Mouse (Mus musculus) forebrain, embryonic 12.5 days (tissue): Measurements from ENCODE around the gene Cytip. TPM values are rescaled to one million over a fixed set of nuclear protein-coding genes. Genes with fewer than 3 reads are reported as not detected.
"Not testable (repeated sequence)": the region's sequence is repeated elsewhere in the genome, so short reads cannot be mapped to it uniquely, and the experiment has no call there.

ENCODE experiments used
- ATAC-seq: fragments of 200-750 bp; cut with Nextera tagmentation; 2 replicates; pipeline ENCODE4 v1.8.0; 2017; ENCODE audit warnings: moderate TSS enrichment; ENCODE audit not compliant: low FRiP score
- H3K27ac ChIP-seq: fragments of 300-500 bp; sonication (generic); 2 replicates; pipeline ENCODE4 v1.5.1; 2016; ENCODE audit warnings: mild to moderate bottlenecking
- H3K27me3 ChIP-seq: fragments of 300-500 bp; sonication (generic); 2 replicates; pipeline ENCODE4 v1.6.1; 2016; ENCODE audit warnings: mild to moderate bottlenecking
- H3K36me3 ChIP-seq: fragments of 300-500 bp; sonication (generic); replicated peaks from 2 replicates; pipeline ENCODE4 v1.6.1; 2016; ENCODE audit warnings: mild to moderate bottlenecking
- H3K4me1 ChIP-seq: fragments of 300-500 bp; sonication (generic); 2 replicates; pipeline ENCODE4 v1.6.1; 2016
- H3K4me2 ChIP-seq: fragments of 300-500 bp; sonication (generic); 2 replicates; pipeline ENCODE4 v1.6.1; 2016; ENCODE audit warnings: mild to moderate bottlenecking, moderate library complexity
- H3K4me3 ChIP-seq: fragments of 300-500 bp; sonication (generic); replicated peaks from 2 replicates; pipeline ENCODE4 v1.5.1; 2016; ENCODE audit warnings: mild to moderate bottlenecking
- H3K9ac ChIP-seq: fragments of 300-500 bp; sonication (generic); 2 replicates; pipeline ENCODE4 v1.6.1; 2016; ENCODE audit warnings: mild to moderate bottlenecking
- H3K9me3 ChIP-seq: fragments of 300-500 bp; sonication (generic); 2 replicates; pipeline ENCODE4 v1.6.1; 2016
- WGBS: fragments of 180-500 bp; shearing (Covaris S2); methylation state at CpG from one replicate; pipeline ENCODE4 v1.1.7; 2016; 5-methylcytosine and 5-hydroxymethylcytosine counted together
- polyA plus RNA-seq: library from polyadenylated mRNA; unstranded; fragments of >200 nt; fragmentation: Nextera tagmentation; extraction: Ambion mirVana; gene quantifications from 2 replicates; pipeline ENCODE4 v1.2.1, GENCODE M21; 2016

The Cytip gene
- polyA plus RNA-seq, 1 experiment from 2014 or later = 0.14 TPM

GRCm38 (mm10) chr2:58138611-58139010, 56.7 kb downstream of the Cytip start:
- WGBS = 90% methylated on average over 5 of the region's 5 CpGs
- Histone ChIP-seq H3K9me3 (no peaks in the 10 kb centered on the region), H3K4me3 (no peak overlapping the region), H3K4me2 (no peak overlapping the region), H3K4me1 (no peaks in the 10 kb centered on the region), H3K36me3 (no peaks in the 10 kb centered on the region), H3K27ac (no peak overlapping the region), H3K9ac (no peak overlapping the region), H3K27me3 (no peaks in the 10 kb centered on the region)
- no peak for ATAC-seq

- Histone ChIP-seq H3K27me3 (no peaks in the 10 kb centered on the region), H3K36me3 (no peaks in the 10 kb centered on the region), H3K9ac (no peak overlapping the region), H3K4me3 (no peak overlapping the region), H3K4me2 (no peak overlapping the region), H3K9me3 (no peaks in the 10 kb centered on the region), H3K27ac (no peak overlapping the region), H3K4me1 (no peaks in the 10 kb centered on the region)
- WGBS = 90% methylated on average over 7 of the region's 7 CpGs
- ATAC-seq = no peak
Measured at GRCm38 (mm10) chr2:58137676-58138075, 57.7 kb downstream of the Cytip start.

- no peaks in the 10 kb centered on the region for H3K27me3 ChIP-seq
- no peaks in the 10 kb centered on the region for H3K4me1 ChIP-seq
- ATAC-seq = no peak
- WGBS = 92% methylated on average over 4 of the region's 4 CpGs
- no peak overlapping the region for H3K27ac ChIP-seq
- no peak overlapping the region for H3K4me3 ChIP-seq
- H3K9me3 ChIP-seq = no peaks in the 10 kb centered on the region
- H3K36me3 ChIP-seq = no peaks in the 10 kb centered on the region
- no peak overlapping the region for H3K4me2 ChIP-seq
- no peak overlapping the region for H3K9ac ChIP-seq
Measured at GRCm38 (mm10) chr2:58136526-58136925, 58.8 kb downstream of the Cytip start.

- H3K4me3 ChIP-seq = no peak overlapping the region
- 88% methylated on average over 2 of the region's 2 CpGs for WGBS
- no peak for ATAC-seq
- no peak overlapping the region for H3K4me2 ChIP-seq
- no peaks in the 10 kb centered on the region for H3K4me1 ChIP-seq
- H3K9me3 ChIP-seq = no peaks in the 10 kb centered on the region
- no peaks in the 10 kb centered on the region for H3K36me3 ChIP-seq
- H3K27ac ChIP-seq = no peak overlapping the region
- no peaks in the 10 kb centered on the region for H3K27me3 ChIP-seq
- H3K9ac ChIP-seq = no peak overlapping the region
Measured at GRCm38 (mm10) chr2:58135061-58135463, 60.3 kb downstream of the Cytip start.

GRCm38 (mm10) chr2:58132597-58132996, 62.7 kb downstream of the Cytip start:
- H3K4me1 ChIP-seq = no peaks in the 10 kb centered on the region
- no peaks in the 10 kb centered on the region for H3K36me3 ChIP-seq
- no peak overlapping the region for H3K4me3 ChIP-seq
- WGBS = 73% methylated on average over 2 of the region's 2 CpGs
- no peak overlapping the region for H3K4me2 ChIP-seq
- no peak overlapping the region for H3K27ac ChIP-seq
- peak; percentile 23; the same call in 1 of the 2 replicates for ATAC-seq
- no peaks in the 10 kb centered on the region for H3K27me3 ChIP-seq
- no peaks in the 10 kb centered on the region for H3K9me3 ChIP-seq
- no peak overlapping the region for H3K9ac ChIP-seq

GRCm38 (mm10) chr2:58129903-58130302, 65.4 kb downstream of the Cytip start:
- Histone ChIP-seq H3K27me3 (no peaks in the 10 kb centered on the region), H3K4me3 (no peak overlapping the region), H3K4me1 (no peaks in the 10 kb centered on the region), H3K27ac (no peak overlapping the region), H3K9me3 (no peaks in the 10 kb centered on the region), H3K36me3 (no peaks in the 10 kb centered on the region), H3K4me2 (no peak overlapping the region), H3K9ac (no peak overlapping the region)
- ATAC-seq = no peak
- WGBS = 87% methylated on average over 5 of the region's 5 CpGs

- Histone ChIP-seq H3K9me3 (no peaks in the 10 kb centered on the region), H3K9ac (no peak overlapping the region), H3K4me1 (no peaks in the 10 kb centered on the region), H3K27ac (no peak overlapping the region), H3K27me3 (no peaks in the 10 kb centered on the region), H3K36me3 (no peaks in the 10 kb centered on the region), H3K4me3 (no peak overlapping the region), H3K4me2 (no peak overlapping the region)
- no peak for ATAC-seq
- WGBS = 76% methylated on average over 4 of the region's 4 CpGs
Measured at GRCm38 (mm10) chr2:58111105-58111504, 84.2 kb downstream of the Cytip start.

- WGBS = 89% methylated on average over 12 of the region's 16 CpGs
- H3K9me3 ChIP-seq, H3K27ac ChIP-seq, H3K4me1 ChIP-seq, H3K9ac ChIP-seq, H3K4me3 ChIP-seq, ATAC-seq, H3K4me2 ChIP-seq, H3K36me3 ChIP-seq, H3K27me3 ChIP-seq: not testable (repeated sequence)
Measured at GRCm38 (mm10) chr2:58107887-58108286, 87.4 kb downstream of the Cytip start.

- WGBS = 89% methylated on average over 6 of the region's 6 CpGs
- Histone ChIP-seq H3K9ac (no peak overlapping the region), H3K4me3 (no peak overlapping the region), H3K36me3 (no peaks in the 10 kb centered on the region), H3K27ac (no peak overlapping the region), H3K27me3 (no peaks in the 10 kb centered on the region), H3K9me3 (no peaks in the 10 kb centered on the region), H3K4me1 (no peaks in the 10 kb centered on the region), H3K4me2 (no peak overlapping the region)
- ATAC-seq = no peak
Measured at GRCm38 (mm10) chr2:58107046-58107445, 88.3 kb downstream of the Cytip start.

- H3K4me2 ChIP-seq = no peak overlapping the region
- WGBS = 7% methylated on average over 1 of the region's 1 CpGs
- no peaks in the 10 kb centered on the region for H3K9me3 ChIP-seq
- no peak overlapping the region for H3K4me3 ChIP-seq
- H3K36me3 ChIP-seq = no peaks in the 10 kb centered on the region
- H3K4me1 ChIP-seq = peaks cover 5% of the 10 kb centered on the region; the same call in 1 of the 2 replicates
- ATAC-seq = peak; percentile 60; the same call in 1 of the 2 replicates
- no peaks in the 10 kb centered on the region for H3K27me3 ChIP-seq
- no peak overlapping the region for H3K9ac ChIP-seq
- H3K27ac ChIP-seq = no peak overlapping the region
Measured at GRCm38 (mm10) chr2:58094818-58095217, 100.5 kb downstream of the Cytip start.

- Histone ChIP-seq H3K27ac (no peak overlapping the region), H3K4me2 (no peak overlapping the region), H3K36me3 (no peaks in the 10 kb centered on the region), H3K4me1 (no peaks in the 10 kb centered on the region), H3K9me3 (no peaks in the 10 kb centered on the region), H3K4me3 (no peak overlapping the region), H3K27me3 (no peaks in the 10 kb centered on the region), H3K9ac (no peak overlapping the region)
- 86% methylated on average over 1 of the region's 1 CpGs for WGBS
- ATAC-seq = no peak
Measured at GRCm38 (mm10) chr2:58086420-58086819, 108.9 kb downstream of the Cytip start.

GRCm38 (mm10) chr2:58079849-58080248, 115.5 kb downstream of the Cytip start:
- no peak overlapping the region for H3K27ac ChIP-seq
- no peak for ATAC-seq
- H3K9ac ChIP-seq = no peak overlapping the region
- no peak overlapping the region for H3K4me2 ChIP-seq
- no peaks in the 10 kb centered on the region for H3K27me3 ChIP-seq
- H3K36me3 ChIP-seq = no peaks in the 10 kb centered on the region
- H3K9me3 ChIP-seq = no peaks in the 10 kb centered on the region
- H3K4me3 ChIP-seq = no peak overlapping the region
- WGBS = 64% methylated on average over 1 of the region's 1 CpGs
- no peaks in the 10 kb centered on the region for H3K4me1 ChIP-seq
